Mouse (Mus musculus) hindbrain, embryonic 14.5 days (tissue): ENCODE data around the gene Ghrhr. TPM values are rescaled to one million over a fixed set of nuclear protein-coding genes. Genes with fewer than 3 reads are reported as not detected.

Experiments used
- ATAC-seq: fragments of 200-750 bp; cut with Nextera tagmentation; 2 replicates; pipeline ENCODE4 v1.8.0; 2017; ENCODE audit warnings: moderate number of reproducible peaks, mild to moderate bottlenecking, moderate TSS enrichment, moderate library complexity; ENCODE audit not compliant: low FRiP score
- DNase-seq: peaks from one replicate; pipeline ENCODE4 v3.0.0-alpha.2; 2015; ENCODE audit warnings: low spot score
- H3K27ac ChIP-seq: fragments of 300-500 bp; sonication (generic); 2 replicates; pipeline ENCODE4 v1.5.1; 2014; ENCODE audit warnings: mild to moderate bottlenecking, moderate library complexity
- H3K27me3 ChIP-seq: fragments of 300-500 bp; sonication (generic); 2 replicates; pipeline ENCODE4 v1.6.1; 2014; ENCODE audit warnings: mild to moderate bottlenecking, low read length, mixed read lengths; ENCODE audit not compliant: control insufficient read depth, insufficient read depth
- H3K36me3 ChIP-seq: fragments of 300-500 bp; sonication (generic); replicated peaks from 2 replicates; pipeline ENCODE4 v1.6.1; 2014; ENCODE audit not compliant: control insufficient read depth, insufficient read depth
- H3K4me1 ChIP-seq: fragments of 300-500 bp; sonication (generic); replicated peaks from 2 replicates; pipeline ENCODE4 v1.6.1; 2014; ENCODE audit warnings: antibody characterized with exemption, low read length, mixed read lengths; ENCODE audit not compliant: control insufficient read depth, insufficient read depth
- H3K4me2 ChIP-seq: fragments of 300-500 bp; sonication (generic); replicated peaks from 2 replicates; pipeline ENCODE4 v1.6.1; 2014; ENCODE audit warnings: mild to moderate bottlenecking, moderate library complexity
- H3K4me3 ChIP-seq: fragments of 300-500 bp; sonication (generic); replicated peaks from 2 replicates; pipeline ENCODE4 v1.5.1; 2014; ENCODE audit warnings: mild to moderate bottlenecking, low read length
- H3K9ac ChIP-seq: fragments of 300-500 bp; sonication (generic); 2 replicates; pipeline ENCODE4 v1.6.1; 2014
- H3K9me3 ChIP-seq: fragments of 300-500 bp; sonication (generic); 2 replicates; pipeline ENCODE4 v1.6.1; 2016; ENCODE audit warnings: low read length; ENCODE audit not compliant: control insufficient read depth
- WGBS: fragments of 180-500 bp; shearing (Covaris S2); extraction: QIAGEN DNeasy Blood & Tissue Kit; methylation state at CpG from one replicate; pipeline ENCODE4 v1.1.7; 2014; 5-methylcytosine and 5-hydroxymethylcytosine counted together
- polyA plus RNA-seq: library from polyadenylated mRNA; unstranded; fragments of >200 nt; fragmentation: Nextera tagmentation; extraction: Ambion mirVana; gene quantifications from 2 replicates; pipeline ENCODE4 v1.2.1, GENCODE M21; 2014

Gene Ghrhr
- polyA plus RNA-seq, 1 experiment from 2014 or later = not detected

GRCm38 (mm10) chr6:55347711-55348571 lies 28.2 kb upstream of the Ghrhr start:
- H3K4me2 ChIP-seq = no peak overlapping the region
- no peak for ATAC-seq
- no peak overlapping the region for H3K9ac ChIP-seq
- H3K4me3 ChIP-seq = no peak overlapping the region
- H3K27me3 ChIP-seq = no peaks in the 10 kb centered on the region
- WGBS = 92% methylated on average over 5 of the region's 5 CpGs
- no peaks in the 10 kb centered on the region for H3K4me1 ChIP-seq
- no peaks in the 10 kb centered on the region for H3K36me3 ChIP-seq
- 0 out of 2 replicates have a peak, but pooled peaks cover 6% of the 10 kb centered on the region for H3K9me3 ChIP-seq
- no peak overlapping the region for H3K27ac ChIP-seq
- no peak for DNase-seq

- H3K36me3 ChIP-seq = no peaks in the 10 kb centered on the region
- ATAC-seq (no peak), DNase-seq (no peak)
- H3K4me1 ChIP-seq = no peaks in the 10 kb centered on the region
- no peak overlapping the region for H3K27ac ChIP-seq
- no peak overlapping the region for H3K4me3 ChIP-seq
- H3K9ac ChIP-seq = no peak overlapping the region
- no peak overlapping the region for H3K4me2 ChIP-seq
- 90% methylated on average over 4 of the region's 4 CpGs for WGBS
- 0 out of 2 replicates have a peak, but pooled peaks cover 6% of the 10 kb centered on the region for H3K9me3 ChIP-seq
- no peaks in the 10 kb centered on the region for H3K27me3 ChIP-seq
Observed at GRCm38 (mm10) chr6:55349231-55349630, 26.9 kb upstream of the Ghrhr start.

GRCm38 (mm10) chr6:55350383-55350952 lies 25.6 kb upstream of the Ghrhr start:
- no peak overlapping the region for H3K27ac ChIP-seq
- H3K36me3 ChIP-seq = no peaks in the 10 kb centered on the region
- ATAC-seq (no peak), DNase-seq (no peak)
- WGBS = 95% methylated on average over 6 of the region's 6 CpGs
- H3K4me3 ChIP-seq = no peak overlapping the region
- 0 out of 2 replicates have a peak, but pooled peaks cover 6% of the 10 kb centered on the region for H3K9me3 ChIP-seq
- no peaks in the 10 kb centered on the region for H3K27me3 ChIP-seq
- no peaks in the 10 kb centered on the region for H3K4me1 ChIP-seq
- H3K9ac ChIP-seq = no peak overlapping the region
- no peak overlapping the region for H3K4me2 ChIP-seq

- no peak for DNase-seq
- ATAC-seq = no peak
- Histone ChIP-seq H3K27me3 (no peaks in the 10 kb centered on the region), H3K4me2 (no peak overlapping the region), H3K27ac (no peak overlapping the region), H3K9me3 (0 out of 2 replicates have a peak, but pooled peaks cover 6% of the 10 kb centered on the region), H3K4me3 (no peak overlapping the region), H3K4me1 (no peaks in the 10 kb centered on the region), H3K9ac (no peak overlapping the region), H3K36me3 (no peaks in the 10 kb centered on the region)
- WGBS = 65% methylated on average over 7 of the region's 7 CpGs
Observed at GRCm38 (mm10) chr6:55351712-55352111, 24.4 kb upstream of the Ghrhr start.

GRCm38 (mm10) chr6:55353711-55354445 lies 22.2 kb upstream of the Ghrhr start:
- Histone ChIP-seq H3K27me3 (no peaks in the 10 kb centered on the region), H3K27ac (no peak overlapping the region), H3K36me3 (no peaks in the 10 kb centered on the region), H3K9ac (no peak overlapping the region), H3K4me3 (no peak overlapping the region), H3K9me3 (0 out of 2 replicates have a peak, but pooled peaks cover 6% of the 10 kb centered on the region), H3K4me2 (no peak overlapping the region), H3K4me1 (no peaks in the 10 kb centered on the region)
- WGBS = 90% methylated on average over 12 of the region's 12 CpGs
- no peak for ATAC-seq
- DNase-seq = no peak

GRCm38 (mm10) chr6:55354456-55355117 lies 21.5 kb upstream of the Ghrhr start:
- no peak overlapping the region for H3K27ac ChIP-seq
- whole genome bisulfite sequencing = 71% methylated on average over 4 of the region's 4 CpGs
- ATAC-seq (no peak), DNase-seq (no peak)
- H3K36me3 ChIP-seq = no peaks in the 10 kb centered on the region
- 0 out of 2 replicates have a peak, but pooled peaks cover 5% of the 10 kb centered on the region for H3K9me3 ChIP-seq
- H3K4me3 ChIP-seq = no peak overlapping the region
- H3K4me2 ChIP-seq = no peak overlapping the region
- no peak overlapping the region for H3K9ac ChIP-seq
- H3K4me1 ChIP-seq = no peaks in the 10 kb centered on the region
- no peaks in the 10 kb centered on the region for H3K27me3 ChIP-seq

GRCm38 (mm10) chr6:55355575-55355974 lies 20.5 kb upstream of the Ghrhr start:
- no peaks in the 10 kb centered on the region for H3K36me3 ChIP-seq
- H3K4me2 ChIP-seq = no peak overlapping the region
- H3K9ac ChIP-seq = no peak overlapping the region
- no peak overlapping the region for H3K27ac ChIP-seq
- H3K27me3 ChIP-seq = no peaks in the 10 kb centered on the region
- H3K9me3 ChIP-seq = no peaks in the 10 kb centered on the region
- DNase-seq = no peak
- H3K4me3 ChIP-seq = no peak overlapping the region
- WGBS = 90% methylated on average over 7 of the region's 7 CpGs
- no peak for ATAC-seq
- H3K4me1 ChIP-seq = no peaks in the 10 kb centered on the region

GRCm38 (mm10) chr6:55356017-55356703 lies 19.9 kb upstream of the Ghrhr start:
- H3K36me3 ChIP-seq = no peaks in the 10 kb centered on the region
- ATAC-seq = no peak
- H3K27me3 ChIP-seq = no peaks in the 10 kb centered on the region
- no peak overlapping the region for H3K27ac ChIP-seq
- H3K9ac ChIP-seq = no peak overlapping the region
- no peaks in the 10 kb centered on the region for H3K4me1 ChIP-seq
- no peak overlapping the region for H3K4me3 ChIP-seq
- no peak overlapping the region for H3K4me2 ChIP-seq
- 65% methylated on average over 5 of the region's 5 CpGs for WGBS
- no peaks in the 10 kb centered on the region for H3K9me3 ChIP-seq
- no peak for DNase-seq
